Mouse (Mus musculus) lung, embryonic 16.5 days (tissue): ENCODE measurements around the gene Ppard. TPM values are rescaled to one million over a fixed set of nuclear protein-coding genes. Genes with fewer than 3 reads are reported as not detected.
A peak's percentile ranks its signal among the peaks of the same experiment; 100 is the strongest.
"Not testable (repeated sequence)": the region's sequence is repeated elsewhere in the genome, so short reads cannot be mapped to it uniquely, and the experiment has no call there.

Source experiments
- ATAC-seq: fragments of 200-750 bp; cut with Nextera tagmentation; 2 replicates; pipeline ENCODE4 v1.8.0; 2017; ENCODE audit warnings: low read depth, mild to moderate bottlenecking, moderate library complexity
- H3K27ac ChIP-seq: fragments of 300-500 bp; sonication (generic); 2 replicates; pipeline ENCODE4 v1.5.1; 2014; ENCODE audit warnings: mild to moderate bottlenecking, control low read depth, low read length
- H3K27me3 ChIP-seq: fragments of 300-500 bp; sonication (generic); 2 replicates; pipeline ENCODE4 v1.6.1; 2014; ENCODE audit warnings: low read depth, low read length, mixed read lengths; ENCODE audit not compliant: control insufficient read depth, insufficient read depth
- H3K36me3 ChIP-seq: fragments of 300-500 bp; sonication (generic); 2 replicates; pipeline ENCODE4 v1.6.1; 2014; ENCODE audit warnings: low read length; ENCODE audit not compliant: control insufficient read depth, insufficient read depth
- H3K4me1 ChIP-seq: fragments of 300-500 bp; sonication (generic); replicated peaks from 2 replicates; pipeline ENCODE4 v1.6.1; 2014; ENCODE audit warnings: low read length, mixed read lengths; ENCODE audit not compliant: control insufficient read depth, insufficient read depth
- H3K4me2 ChIP-seq: fragments of 300-500 bp; sonication (generic); 2 replicates; pipeline ENCODE4 v1.6.1; 2014; ENCODE audit warnings: low read depth, low read length, control low read depth
- H3K4me3 ChIP-seq: fragments of 300-500 bp; sonication (generic); 2 replicates; pipeline ENCODE4 v1.5.1; 2014; ENCODE audit warnings: mild to moderate bottlenecking, low read length, control low read depth
- H3K9ac ChIP-seq: fragments of 300-500 bp; sonication (generic); 2 replicates; pipeline ENCODE4 v1.6.1; 2014; ENCODE audit warnings: low read length, control low read depth
- H3K9me3 ChIP-seq: fragments of 300-500 bp; sonication (generic); 2 replicates; pipeline ENCODE4 v1.6.1; 2016; ENCODE audit warnings: low read length; ENCODE audit not compliant: control insufficient read depth
- WGBS: fragments of 180-500 bp; shearing (Covaris S2); extraction: QIAGEN DNeasy Blood & Tissue Kit; methylation state at CpG from one replicate; pipeline ENCODE4 v1.1.7; 2014; 5-methylcytosine and 5-hydroxymethylcytosine counted together
- polyA plus RNA-seq: library from polyadenylated mRNA; unstranded; fragments of >200 nt; fragmentation: Nextera tagmentation; extraction: Ambion mirVana; gene quantifications from 2 replicates; pipeline ENCODE4 v1.2.1, GENCODE M21; 2015

Ppard gene
- polyA plus RNA-seq, 1 experiment from 2014 or later = 2.7 TPM

GRCm38 (mm10) chr17:28217721-28218649 is 14.5 kb upstream of the Ppard start:
- 0 out of 2 replicates have a peak overlapping the region, but pooled peaks have one; percentile 24 for H3K27ac ChIP-seq
- H3K4me3 ChIP-seq = no peak overlapping the region

GRCm38 (mm10) chr17:28222463-28222862 is 10.0 kb upstream of the Ppard start:
- WGBS = 91% methylated on average over 10 of the region's 10 CpGs

More at GRCm38 (mm10) chr17:28217721-28218649, 14.5 kb upstream of the Ppard start:
- Histone ChIP-seq H3K4me2 (peak overlapping the region; percentile 41), H3K27me3 (no peaks in the 10 kb centered on the region), H3K9me3 (no peaks in the 10 kb centered on the region), H3K9ac (no peak overlapping the region), H3K36me3 (no peaks in the 10 kb centered on the region), H3K4me1 (peaks cover 6% of the 10 kb centered on the region; the same call in 1 of the 2 replicates)
- WGBS = 17% methylated on average over 23 of the region's 23 CpGs
- 0 out of 2 replicates have a peak, but pooled peaks have one; percentile 24 for ATAC-seq

GRCm38 (mm10) chr17:28223561-28224391 is 8.7 kb upstream of the Ppard start:
- H3K4me1 ChIP-seq = peaks cover 15% of the 10 kb centered on the region
- H3K27ac ChIP-seq = peak overlapping the region; percentile 64
- H3K4me2 ChIP-seq = peak overlapping the region; percentile 92
- no peaks in the 10 kb centered on the region for H3K9me3 ChIP-seq
- peak overlapping the region; percentile 70 for H3K9ac ChIP-seq
- no peaks in the 10 kb centered on the region for H3K36me3 ChIP-seq
- WGBS = 2% methylated on average over 46 of the region's 46 CpGs
- peak; percentile 92 for ATAC-seq
- H3K27me3 ChIP-seq = no peaks in the 10 kb centered on the region
- peak overlapping the region; percentile 58 for H3K4me3 ChIP-seq

More at GRCm38 (mm10) chr17:28222463-28222862, 10.0 kb upstream of the Ppard start:
- not testable (repeated sequence) for H3K36me3 ChIP-seq, H3K27me3 ChIP-seq, H3K4me3 ChIP-seq, H3K4me2 ChIP-seq, H3K9me3 ChIP-seq, H3K27ac ChIP-seq, ATAC-seq, H3K9ac ChIP-seq
- peaks cover 19% of the 10 kb centered on the region for H3K4me1 ChIP-seq

GRCm38 (mm10) chr17:28224615-28225014 is 7.9 kb upstream of the Ppard start:
- Histone ChIP-seq H3K4me3 (no peak overlapping the region), H3K9ac (no peak overlapping the region), H3K4me1 (peaks cover 15% of the 10 kb centered on the region), H3K36me3 (no peaks in the 10 kb centered on the region), H3K9me3 (no peaks in the 10 kb centered on the region), H3K4me2 (no peak overlapping the region), H3K27me3 (no peaks in the 10 kb centered on the region), H3K27ac (no peak overlapping the region)
- WGBS = 82% methylated on average over 10 of the region's 10 CpGs
- ATAC-seq = no peak

GRCm38 (mm10) chr17:28226014-28226413 is 6.5 kb upstream of the Ppard start:
- peak overlapping the region; percentile 12 for H3K9ac ChIP-seq
- WGBS = 3% methylated on average over 21 of the region's 21 CpGs

GRCm38 (mm10) chr17:28230486-28230885 is 2.0 kb upstream of the Ppard start:
- no peak overlapping the region for H3K4me2 ChIP-seq
- H3K4me1 ChIP-seq = peaks cover 12% of the 10 kb centered on the region
- H3K27me3 ChIP-seq = no peaks in the 10 kb centered on the region
- H3K9me3 ChIP-seq = no peaks in the 10 kb centered on the region
- H3K9ac ChIP-seq = no peak overlapping the region
- ATAC-seq = no peak
- H3K4me3 ChIP-seq = no peak overlapping the region
- WGBS = 76% methylated on average over 6 of the region's 6 CpGs
- H3K27ac ChIP-seq = no peak overlapping the region
- H3K36me3 ChIP-seq = no peaks in the 10 kb centered on the region

More at GRCm38 (mm10) chr17:28226014-28226413, 6.5 kb upstream of the Ppard start:
- Histone ChIP-seq H3K9me3 (no peaks in the 10 kb centered on the region), H3K4me3 (peak overlapping the region; percentile 22), H3K27me3 (no peaks in the 10 kb centered on the region), H3K36me3 (no peaks in the 10 kb centered on the region), H3K4me2 (peak overlapping the region; percentile 59), H3K27ac (no peak overlapping the region), H3K4me1 (peaks cover 15% of the 10 kb centered on the region)
- peak; percentile 66 for ATAC-seq

GRCm38 (mm10) chr17:28231026-28231736 is 1.3 kb upstream of the Ppard start:
- Histone ChIP-seq H3K27ac (no peak overlapping the region), H3K9me3 (no peaks in the 10 kb centered on the region), H3K4me2 (no peak overlapping the region), H3K9ac (no peak overlapping the region), H3K4me3 (no peak overlapping the region), H3K27me3 (no peaks in the 10 kb centered on the region), H3K36me3 (no peaks in the 10 kb centered on the region), H3K4me1 (peaks cover 8% of the 10 kb centered on the region)
- WGBS = 82% methylated on average over 18 of the region's 18 CpGs
- ATAC-seq = no peak

- Histone ChIP-seq H3K27ac (peak overlapping the region; percentile 83), H3K4me1 (peaks cover 8% of the 10 kb centered on the region), H3K27me3 (no peaks in the 10 kb centered on the region), H3K9me3 (no peaks in the 10 kb centered on the region), H3K4me3 (peak overlapping the region; percentile 79), H3K36me3 (no peaks in the 10 kb centered on the region), H3K9ac (peak overlapping the region; percentile 91), H3K4me2 (peak overlapping the region; percentile 68)
- 3% methylated on average over 17 of the region's 17 CpGs for WGBS
- peak; percentile 40 for ATAC-seq
These were observed 711 bp downstream of the Ppard start for GRCm38 (mm10) chr17:28233091-28233731.
